Mouse (Mus musculus) lung, postnatal 0 days (tissue): ENCODE results near the gene Ptpru.

Source experiments
- CTCF ChIP-seq: IDR thresholded peaks from 2 replicates; pipeline ENCODE4 v1.5.1; 2016; ENCODE audit warnings: antibody characterized with exemption, mild to moderate bottlenecking
- EP300 ChIP-seq: IDR thresholded peaks from 2 replicates; pipeline ENCODE4 v1.6.1; 2016; ENCODE audit warnings: antibody characterized with exemption, mild to moderate bottlenecking, control low read depth

GRCm38 (mm10) chr4:131728628-131729027 lies 109.5 kb downstream of the Ptpru start:
- TF ChIP-seq EP300 (no peak), CTCF (no peak)
